Mouse (Mus musculus): ENCODE data around the gene Lrig2. TPM values are rescaled to one million over a fixed set of nuclear protein-coding genes. Genes with fewer than 3 reads are reported as not detected.

Lrig2 gene
- polyA plus RNA-seq, 1 experiment: 2.3 TPM

GRCm38 (mm10) chr3:104446689-104447088 lies 65.0 kb downstream of the Lrig2 start:
- TF ChIP-seq GATA1 (IDR thresholded peaks at IDR 0.05; ENCODE audit: low read length): no peak

- TF ChIP-seq GATA1 (IDR thresholded peaks at IDR 0.05; ENCODE audit: low read length): no peak
Measured at GRCm38 (mm10) chr3:104445576-104445975, 66.1 kb downstream of the Lrig2 start.

DNA sequence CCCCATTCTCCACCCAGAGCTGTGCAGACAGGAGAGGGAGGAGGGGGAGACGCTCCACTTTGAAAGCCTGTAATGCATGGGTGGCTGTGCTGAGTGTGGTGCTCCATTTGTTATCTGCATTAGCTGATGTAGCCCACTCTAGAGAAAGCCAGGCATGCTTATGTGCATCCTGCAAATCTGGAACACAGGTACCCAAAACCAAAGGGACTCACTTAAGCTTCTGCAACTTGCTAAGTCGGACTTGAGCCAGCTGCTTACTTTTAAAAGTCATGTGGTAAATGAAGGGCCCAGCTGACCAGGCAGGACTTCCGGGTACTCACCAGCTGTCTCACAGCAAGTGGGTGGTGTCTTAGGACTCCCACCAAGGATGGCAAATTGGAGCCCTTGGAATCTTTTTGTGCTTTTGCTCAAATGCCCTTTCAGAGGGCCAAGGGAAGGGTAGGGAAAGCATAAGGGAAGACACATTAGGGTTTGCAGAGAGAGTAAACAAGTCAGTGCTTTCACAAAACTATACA lies 66.7 kb downstream of the Lrig2 start:
- no peak for TF ChIP-seq GATA1 (IDR thresholded peaks at IDR 0.05; ENCODE audit: low read length)

DNA sequence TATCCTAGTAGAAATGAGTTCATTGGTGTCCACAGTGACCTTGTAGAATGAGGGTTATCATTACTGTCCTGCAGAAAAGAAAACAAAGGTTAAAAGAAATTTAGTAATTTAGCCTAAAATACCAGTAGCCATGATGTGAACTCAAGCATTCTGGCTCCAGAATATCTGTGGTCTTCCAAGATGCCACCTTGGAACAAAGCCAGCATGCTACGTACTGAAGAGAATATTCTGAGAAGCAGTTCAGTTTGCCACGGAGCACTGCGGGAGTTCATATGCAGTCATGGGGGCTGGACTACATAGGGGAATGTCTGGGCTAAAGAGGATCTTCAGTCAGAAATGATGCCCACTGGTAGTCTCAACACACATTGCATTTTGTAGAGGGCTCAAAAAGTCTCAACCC lies 67.6 kb downstream of the Lrig2 start:
- no peak for TF ChIP-seq GATA1 (IDR thresholded peaks at IDR 0.05; ENCODE audit: low read length)

DNA sequence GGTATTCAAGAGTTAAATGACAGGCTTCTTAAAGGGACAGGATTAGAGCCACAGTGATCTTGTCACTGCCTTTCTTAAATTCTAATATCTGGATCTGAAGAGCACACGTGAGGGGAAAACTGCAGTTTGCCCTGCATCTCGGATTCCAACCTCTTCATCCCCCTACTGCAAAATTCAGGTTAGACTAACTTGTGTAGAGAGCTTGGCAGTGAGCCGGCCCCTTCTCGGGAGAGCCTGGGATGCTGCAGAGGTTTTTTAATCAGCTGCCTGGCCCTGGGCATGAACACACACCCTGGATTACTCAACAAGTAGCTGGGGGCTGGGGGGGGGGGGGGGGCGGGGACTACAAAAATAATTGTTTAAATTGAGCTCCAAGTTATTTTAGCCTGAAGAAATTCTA lies 69.4 kb downstream of the Lrig2 start:
- TF ChIP-seq GATA1 (IDR thresholded peaks at IDR 0.05; ENCODE audit: low read length): no peak

DNA sequence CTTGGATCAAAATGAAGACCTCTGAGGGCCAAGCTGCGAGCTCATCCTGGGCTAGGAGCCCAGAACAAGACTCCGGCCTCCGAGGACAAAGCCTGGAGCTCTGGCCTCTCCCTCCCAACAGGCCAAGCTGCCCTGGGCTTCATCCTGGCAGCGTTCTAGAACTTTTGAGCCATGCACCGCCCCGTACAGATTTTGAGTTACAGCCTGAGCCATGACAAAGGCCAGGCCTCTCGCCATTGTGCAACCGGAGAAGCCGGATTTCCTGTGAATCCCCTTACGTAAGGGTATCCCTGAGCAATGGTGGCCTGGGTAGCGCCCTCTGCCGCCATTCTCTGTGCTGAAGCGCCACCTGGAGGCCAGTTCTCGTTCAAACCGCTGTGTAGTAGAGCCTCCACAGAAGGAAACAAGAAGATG lies 69.8 kb downstream of the Lrig2 start:
- no peak for TF ChIP-seq GATA1 (IDR thresholded peaks at IDR 0.05; ENCODE audit: low read length)

DNA sequence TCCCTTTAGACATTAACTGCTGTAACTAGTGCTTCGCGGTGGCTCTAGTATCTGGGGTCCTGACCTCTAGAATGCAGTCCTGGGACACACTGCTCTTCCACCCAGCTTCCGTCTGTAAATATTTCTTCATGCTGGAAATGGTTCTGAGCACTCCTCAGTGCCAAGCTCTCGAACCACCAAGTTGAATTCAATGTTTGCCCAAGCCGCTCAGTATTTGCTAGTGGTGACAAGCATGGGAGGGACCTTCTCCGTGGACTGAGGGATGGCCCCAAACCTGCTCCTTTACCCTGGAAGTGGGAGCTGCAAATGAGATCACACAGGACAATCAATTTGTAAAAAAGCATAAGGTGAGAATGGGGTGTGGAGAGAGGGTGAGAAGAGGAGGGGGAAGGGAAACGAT lies 70.3 kb downstream of the Lrig2 start:
- TF ChIP-seq GATA1 (IDR thresholded peaks at IDR 0.05; ENCODE audit: low read length): no peak

- no peak for TF ChIP-seq GATA1 (IDR thresholded peaks at IDR 0.05; ENCODE audit: low read length)
Measured at GRCm38 (mm10) chr3:104438777-104439176, 72.9 kb downstream of the Lrig2 start.

GRCm38 (mm10) chr3:104437576-104437975 lies 74.1 kb downstream of the Lrig2 start:
- no peak for TF ChIP-seq GATA1 (IDR thresholded peaks at IDR 0.05; ENCODE audit: low read length)

DNA sequence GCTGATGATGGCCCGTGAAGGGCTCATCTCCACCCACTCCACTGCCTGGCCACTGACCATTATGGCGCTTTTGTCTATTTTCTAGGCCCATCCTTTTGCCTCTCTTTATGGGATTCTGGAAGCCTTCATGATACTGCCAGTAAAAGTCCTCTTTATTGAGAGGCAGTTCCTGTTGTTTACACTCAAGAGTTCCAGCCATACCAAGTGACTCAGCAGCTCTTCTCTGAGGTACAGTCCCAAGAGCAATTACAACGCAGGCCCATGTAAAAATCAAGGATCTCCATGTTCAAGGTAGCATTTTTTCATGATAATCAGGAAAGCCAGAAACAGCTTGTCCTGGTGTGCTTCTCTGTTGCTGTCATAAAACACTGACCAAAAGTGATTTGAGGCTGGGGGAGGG lies 75.8 kb downstream of the Lrig2 start:
- no peak for TF ChIP-seq GATA1 (IDR thresholded peaks at IDR 0.05; ENCODE audit: low read length)

GRCm38 (mm10) chr3:104434246-104434696 lies 77.4 kb downstream of the Lrig2 start:
- no peak for TF ChIP-seq GATA1 (IDR thresholded peaks at IDR 0.05; ENCODE audit: low read length)

DNA sequence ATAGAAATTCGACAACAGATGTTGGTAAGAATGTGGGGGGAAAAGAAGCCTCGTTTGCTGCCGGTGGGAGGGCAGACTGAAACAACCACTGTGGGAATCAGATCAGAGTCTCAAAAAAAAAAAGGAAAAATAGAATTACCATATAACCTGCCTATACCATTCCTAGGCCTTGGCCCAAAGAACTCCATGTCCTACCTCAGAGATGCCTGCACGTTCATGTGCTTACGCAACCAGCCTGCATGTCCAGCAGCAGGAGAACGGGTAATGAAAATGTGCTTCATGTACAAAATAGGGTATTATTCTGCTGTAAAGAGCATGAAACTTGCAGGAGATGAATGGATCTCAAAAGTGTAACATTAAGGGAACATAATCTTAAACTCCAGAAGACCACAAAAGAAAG lies 79.1 kb downstream of the Lrig2 start:
- TF ChIP-seq GATA1 (IDR thresholded peaks at IDR 0.05; ENCODE audit: low read length): no peak

DNA sequence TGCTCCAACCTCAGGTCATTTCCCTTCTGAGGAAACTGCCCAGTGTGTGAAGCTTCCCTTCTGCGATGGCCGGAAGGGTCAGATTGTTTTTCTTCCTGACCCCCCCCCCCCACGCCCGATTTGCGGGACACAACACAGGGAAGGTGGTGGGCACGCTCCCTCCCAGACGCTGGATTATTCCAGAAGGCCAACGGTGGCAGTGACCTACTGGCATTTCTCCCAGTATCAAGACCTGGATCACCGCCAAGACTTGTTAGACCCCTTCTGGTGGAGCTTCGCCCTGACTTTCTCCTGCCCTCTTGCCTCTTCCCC lies 79.9 kb downstream of the Lrig2 start:
- no peak for TF ChIP-seq GATA1 (IDR thresholded peaks at IDR 0.05; ENCODE audit: low read length)

DNA sequence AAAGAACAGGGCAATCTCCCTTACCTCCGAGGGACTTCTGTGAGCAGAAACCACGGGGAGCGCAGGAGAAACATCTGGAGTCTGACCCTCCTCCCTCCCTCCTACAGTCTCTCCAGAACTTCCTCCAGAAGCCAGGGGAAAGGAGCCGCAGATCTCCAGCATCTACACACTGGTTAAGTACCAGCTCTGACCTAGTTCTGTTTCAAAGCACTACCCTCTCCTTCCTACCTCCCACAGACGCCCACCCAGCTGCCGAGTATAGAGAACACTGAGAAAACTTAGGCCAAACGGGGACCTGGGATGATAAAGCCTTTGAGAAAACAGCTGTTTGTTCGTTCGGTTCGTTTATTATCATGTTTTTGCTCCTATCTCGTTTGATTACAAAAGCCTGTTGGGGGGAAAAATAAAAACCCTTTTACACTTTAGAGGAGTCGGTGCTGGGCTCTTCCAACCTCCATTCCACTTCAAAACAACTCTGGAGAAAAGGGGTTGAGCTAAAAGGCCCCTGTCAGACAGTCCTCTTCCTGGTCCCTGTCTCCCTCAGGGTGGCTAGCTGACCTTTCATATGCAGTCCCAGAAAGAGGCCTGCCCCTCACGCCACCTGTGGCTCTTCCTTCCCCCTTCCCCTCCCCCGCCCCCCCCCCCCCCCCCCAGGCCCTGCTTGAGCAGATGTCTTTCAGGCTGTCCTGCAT lies 80.4 kb downstream of the Lrig2 start:
- no peak for TF ChIP-seq GATA1 (IDR thresholded peaks at IDR 0.05; ENCODE audit: low read length)

GRCm38 (mm10) chr3:104424346-104424745 lies 87.4 kb downstream of the Lrig2 start:
- no peak for TF ChIP-seq GATA1 (IDR thresholded peaks at IDR 0.05; ENCODE audit: low read length)

DNA sequence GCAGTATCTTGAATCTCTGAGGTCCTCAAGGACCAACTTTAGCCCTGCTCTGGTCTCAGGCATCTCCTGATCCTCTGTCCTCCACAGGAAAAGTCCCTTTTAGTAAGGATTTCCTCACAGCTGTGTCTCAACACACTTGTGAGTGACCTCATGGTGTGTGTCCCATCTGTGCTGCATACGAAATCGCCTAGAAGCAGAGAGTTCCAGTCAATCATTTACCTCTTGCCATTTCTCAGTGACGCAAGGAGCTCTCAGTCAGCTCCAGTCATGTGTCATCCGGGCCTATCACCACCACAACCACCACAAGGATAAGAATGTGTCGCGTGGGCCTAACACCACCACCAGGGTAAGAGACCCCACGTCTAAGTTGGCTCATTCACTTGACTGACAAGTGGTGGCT lies 90.8 kb downstream of the Lrig2 start:
- TF ChIP-seq GATA1 (IDR thresholded peaks at IDR 0.05; ENCODE audit: low read length): no peak

- TF ChIP-seq GATA1 (IDR thresholded peaks at IDR 0.05; ENCODE audit: low read length): no peak
Measured at GRCm38 (mm10) chr3:104419990-104420389, 91.7 kb downstream of the Lrig2 start.

GRCm38 (mm10) chr3:104416806-104417205 lies 94.9 kb downstream of the Lrig2 start:
- no peak for TF ChIP-seq GATA1 (IDR thresholded peaks at IDR 0.05; ENCODE audit: low read length)
